Mouse (Mus musculus) midbrain, embryonic 10.5 days (tissue): ENCODE results near the gene Gm33543. TPM values are rescaled to one million over a fixed set of nuclear protein-coding genes. Genes with fewer than 3 reads are reported as not detected.
A peak's percentile ranks its signal among the peaks of the same experiment; 100 is the strongest.

Source experiments
- DNase-seq: peaks from one replicate; pipeline ENCODE4 v3.0.0-alpha.2; 2017; ENCODE audit warnings: low spot score
- H3K27ac ChIP-seq: fragments of 300-500 bp; sonication (generic); replicated peaks from 2 replicates; pipeline ENCODE4 v1.5.1; 2016; ENCODE audit warnings: mild to moderate bottlenecking
- H3K27me3 ChIP-seq: fragments of 300-500 bp; sonication (generic); 2 replicates; pipeline ENCODE4 v1.6.1; 2016; ENCODE audit warnings: low read depth, mild to moderate bottlenecking; ENCODE audit not compliant: poor library complexity, severe bottlenecking
- H3K36me3 ChIP-seq: fragments of 300-500 bp; sonication (generic); 2 replicates; pipeline ENCODE4 v1.6.1; 2016; ENCODE audit warnings: mild to moderate bottlenecking, moderate library complexity
- H3K4me1 ChIP-seq: fragments of 300-500 bp; sonication (generic); 2 replicates; pipeline ENCODE4 v1.6.1; 2016
- H3K4me3 ChIP-seq: fragments of 300-500 bp; sonication (generic); 2 replicates; pipeline ENCODE4 v1.5.1; 2016; ENCODE audit warnings: mild to moderate bottlenecking, moderate library complexity
- H3K9me3 ChIP-seq: fragments of 300-500 bp; sonication (generic); replicated peaks from 2 replicates; pipeline ENCODE4 v1.6.1; 2016; ENCODE audit warnings: mild to moderate bottlenecking
- WGBS: fragments of 180-500 bp; shearing (Covaris S2); methylation state at CpG from one replicate; pipeline ENCODE4 v1.1.7; 2016; 5-methylcytosine and 5-hydroxymethylcytosine counted together
- polyA plus RNA-seq: library from polyadenylated mRNA; unstranded; fragments of >200 nt; fragmentation: Nextera tagmentation; extraction: Ambion mirVana; gene quantifications from 2 replicates; pipeline ENCODE4 v1.2.1, GENCODE M21; 2016

The Gm33543 gene
- polyA plus RNA-seq = not detected in 2 replicates

DNA sequence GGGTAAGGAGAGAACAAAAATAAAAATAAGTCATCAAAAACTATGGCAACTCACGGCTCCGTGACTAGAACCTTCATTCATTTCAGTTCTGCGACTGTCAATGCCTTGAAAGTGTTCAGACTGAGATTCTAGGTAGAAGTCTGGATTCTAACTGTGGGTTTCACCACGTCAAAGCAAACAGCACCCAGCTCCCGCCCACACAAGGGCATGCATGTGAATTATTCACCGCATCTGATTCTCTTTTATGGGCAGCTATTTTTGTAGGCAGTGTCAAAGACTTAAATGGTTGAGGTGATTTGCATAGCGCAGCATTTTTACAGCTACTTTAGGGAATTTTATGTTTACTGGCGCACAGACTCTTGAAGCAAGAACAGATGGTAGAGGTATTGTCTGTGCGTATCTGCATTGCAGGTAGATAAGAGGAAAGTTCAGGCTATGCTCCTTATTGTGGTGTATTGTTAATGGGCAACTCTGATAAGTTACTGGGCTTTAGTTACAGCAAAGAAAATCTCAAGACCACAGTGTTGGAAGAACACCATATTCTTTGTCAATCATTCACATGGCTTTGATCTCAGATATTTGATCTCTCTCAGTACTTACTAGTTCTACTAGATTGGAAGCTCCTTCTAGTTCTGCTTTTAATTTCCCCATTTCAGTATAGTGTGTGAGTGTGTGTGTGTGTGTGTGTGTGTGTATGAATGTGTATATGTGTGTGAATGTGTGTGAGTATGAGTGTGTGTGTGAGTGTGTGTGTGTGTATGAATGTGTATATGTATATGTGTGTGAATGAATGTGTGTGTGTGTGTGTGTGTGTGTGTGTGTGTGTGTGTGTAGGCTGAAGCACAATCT lies at the start of gene Gm33543:
TSS of gene Gm33543 (minus strand) at position 142 of the 849 bp plus-strand sequence.
- 91% methylated on average over 9 of the region's 9 CpGs for WGBS
- peaks cover 5% of the 10 kb centered on the region; the same call in 1 of the 2 replicates for H3K4me1 ChIP-seq
- H3K9me3 ChIP-seq = no peaks in the 10 kb centered on the region
- H3K4me3 ChIP-seq = no peak within 1 kb of the TSS
- H3K27me3 ChIP-seq = no peaks in the 10 kb centered on the region
- no peaks in the 10 kb centered on the region for H3K36me3 ChIP-seq
- DNase-seq = no peak
- no peak within 1 kb of the TSS for H3K27ac ChIP-seq

DNA sequence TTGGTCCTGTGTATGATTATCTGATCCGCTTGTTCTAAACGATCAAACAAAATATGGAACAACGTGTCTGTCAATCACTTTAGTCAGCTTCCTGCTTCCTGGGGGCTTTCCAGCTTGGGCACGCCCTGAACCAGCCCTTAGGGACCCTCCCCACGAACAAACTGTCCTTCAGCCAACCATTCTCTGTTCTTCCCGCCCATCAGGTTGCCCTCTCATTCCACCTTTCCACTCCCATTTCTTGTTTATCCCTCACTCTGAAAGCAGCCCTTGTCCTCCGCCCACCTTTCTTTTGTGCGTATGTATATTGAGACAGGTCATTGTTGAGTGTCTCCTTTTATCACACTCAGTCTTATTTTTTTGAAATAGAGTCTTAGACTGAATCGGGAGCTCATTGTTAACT lies 49.4 kb upstream of the Gm33543 start:
- no peaks in the 10 kb centered on the region for H3K9me3 ChIP-seq
- 85% methylated on average over 9 of the region's 9 CpGs for WGBS
- peaks cover 6% of the 10 kb centered on the region; the same call in 1 of the 2 replicates for H3K4me1 ChIP-seq
- no peak for DNase-seq
- H3K4me3 ChIP-seq = no peak overlapping the region
- no peaks in the 10 kb centered on the region for H3K36me3 ChIP-seq
- no peak overlapping the region for H3K27ac ChIP-seq
- H3K27me3 ChIP-seq = peaks cover 4% of the 10 kb centered on the region; the same call in 1 of the 2 replicates

DNA sequence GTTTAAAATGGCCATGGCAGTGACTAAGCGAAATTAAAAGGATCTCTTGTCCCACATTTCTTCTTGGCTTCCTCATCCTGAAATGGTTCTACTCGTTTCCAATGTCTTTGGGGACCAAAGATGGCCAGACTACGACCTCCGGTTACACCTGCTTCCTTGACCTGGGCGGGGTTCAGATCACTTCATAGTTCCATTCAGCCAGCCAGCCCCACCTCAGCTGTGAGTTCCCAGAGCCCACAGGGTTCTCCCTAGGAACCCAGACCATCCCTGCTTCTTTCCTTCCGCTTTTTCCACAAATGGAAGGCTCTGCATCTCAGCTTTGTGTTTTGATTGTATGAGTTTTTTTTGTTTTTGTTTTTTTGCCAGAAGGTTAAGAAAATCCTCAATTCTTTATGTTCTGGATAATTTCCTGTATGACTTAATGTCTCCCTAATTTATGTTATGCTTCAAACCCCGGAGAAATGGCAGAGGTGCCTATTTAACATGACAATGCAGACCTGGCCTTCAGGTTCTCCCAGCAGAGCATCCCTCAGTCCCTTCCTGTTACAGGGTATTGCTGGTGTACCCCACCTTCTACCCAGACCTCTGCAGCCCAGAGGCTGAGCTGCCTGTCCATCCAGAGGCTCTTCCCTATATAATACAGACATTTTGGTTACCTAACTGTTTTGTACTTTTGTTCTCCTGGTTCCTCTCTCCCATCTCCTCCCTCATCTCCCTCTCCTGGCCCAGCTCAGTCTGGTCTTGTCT lies 48.7 kb upstream of the Gm33543 start:
- WGBS = 77% methylated on average over 7 of the region's 7 CpGs
- H3K9me3 ChIP-seq = no peaks in the 10 kb centered on the region
- H3K27me3 ChIP-seq = peaks cover 4% of the 10 kb centered on the region; the same call in 1 of the 2 replicates
- no peaks in the 10 kb centered on the region for H3K36me3 ChIP-seq
- no peak overlapping the region for H3K4me3 ChIP-seq
- H3K27ac ChIP-seq = no peak overlapping the region
- peaks cover 6% of the 10 kb centered on the region; the same call in 1 of the 2 replicates for H3K4me1 ChIP-seq
- DNase-seq = no peak

DNA sequence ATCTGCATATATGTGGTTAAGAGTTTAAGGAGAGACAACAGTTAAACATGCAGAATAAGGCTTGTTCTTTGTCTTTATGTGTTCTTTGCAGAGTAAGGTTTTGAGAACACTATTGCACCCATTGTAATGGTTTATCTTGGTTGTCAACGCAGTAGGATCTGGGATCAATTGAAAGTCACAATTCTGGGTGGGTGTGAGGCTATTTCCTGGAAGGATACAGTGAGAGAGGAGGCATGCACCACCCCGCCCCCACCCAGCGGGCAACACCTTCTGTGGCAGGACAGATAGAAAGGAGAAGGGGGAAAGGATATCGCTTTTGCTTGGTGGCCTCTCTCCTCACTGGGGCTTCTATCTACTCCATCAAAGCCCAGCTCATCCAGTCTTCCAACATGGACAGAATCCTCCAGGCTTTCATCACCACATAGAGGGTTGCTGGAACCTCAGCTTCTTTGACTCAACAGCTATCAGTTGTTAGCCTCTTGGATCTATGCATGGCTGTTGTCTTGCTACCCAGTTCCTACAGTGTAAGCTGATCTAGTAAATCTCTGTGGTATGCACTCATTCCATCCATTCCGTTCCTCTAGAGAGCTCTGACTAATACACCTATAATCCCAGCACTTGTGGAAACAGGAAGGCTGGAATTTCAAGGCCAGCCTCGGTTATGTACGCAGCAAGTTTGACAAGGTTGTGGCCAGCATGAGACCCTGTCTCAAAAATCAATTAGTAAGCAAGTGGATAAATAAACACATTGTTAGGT lies 41.2 kb upstream of the Gm33543 start:
- Histone ChIP-seq H3K4me3 (no peak overlapping the region), H3K4me1 (no peaks in the 10 kb centered on the region), H3K27me3 (no peaks in the 10 kb centered on the region), H3K27ac (no peak overlapping the region), H3K9me3 (no peaks in the 10 kb centered on the region), H3K36me3 (no peaks in the 10 kb centered on the region)
- no peak for DNase-seq
- WGBS = 73% methylated on average over 7 of the region's 7 CpGs

DNA sequence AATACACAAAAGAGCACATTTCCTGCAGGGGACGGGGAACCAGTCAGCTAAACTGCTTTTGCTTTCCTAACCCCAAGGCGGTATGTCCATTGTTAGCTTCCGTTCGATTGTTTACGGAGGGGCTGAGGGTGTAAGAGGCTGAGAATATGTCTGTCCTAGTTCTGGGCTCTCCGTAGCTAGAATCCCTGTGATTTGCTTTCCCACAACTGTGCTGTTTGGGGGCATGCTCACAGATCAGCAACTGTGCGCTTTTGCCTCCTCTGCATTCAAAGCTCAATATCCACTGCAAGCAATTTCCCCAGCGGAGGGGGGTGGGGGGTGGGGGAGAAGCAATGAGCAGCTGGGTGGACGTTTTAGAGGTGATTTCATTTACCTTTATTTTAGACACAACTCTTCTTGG lies 39.3 kb upstream of the Gm33543 start:
- Histone ChIP-seq H3K27me3 (no peaks in the 10 kb centered on the region), H3K36me3 (no peaks in the 10 kb centered on the region), H3K4me1 (no peaks in the 10 kb centered on the region), H3K4me3 (no peak overlapping the region), H3K9me3 (no peaks in the 10 kb centered on the region), H3K27ac (no peak overlapping the region)
- WGBS = 76% methylated on average over 9 of the region's 9 CpGs
- DNase-seq = no peak

DNA sequence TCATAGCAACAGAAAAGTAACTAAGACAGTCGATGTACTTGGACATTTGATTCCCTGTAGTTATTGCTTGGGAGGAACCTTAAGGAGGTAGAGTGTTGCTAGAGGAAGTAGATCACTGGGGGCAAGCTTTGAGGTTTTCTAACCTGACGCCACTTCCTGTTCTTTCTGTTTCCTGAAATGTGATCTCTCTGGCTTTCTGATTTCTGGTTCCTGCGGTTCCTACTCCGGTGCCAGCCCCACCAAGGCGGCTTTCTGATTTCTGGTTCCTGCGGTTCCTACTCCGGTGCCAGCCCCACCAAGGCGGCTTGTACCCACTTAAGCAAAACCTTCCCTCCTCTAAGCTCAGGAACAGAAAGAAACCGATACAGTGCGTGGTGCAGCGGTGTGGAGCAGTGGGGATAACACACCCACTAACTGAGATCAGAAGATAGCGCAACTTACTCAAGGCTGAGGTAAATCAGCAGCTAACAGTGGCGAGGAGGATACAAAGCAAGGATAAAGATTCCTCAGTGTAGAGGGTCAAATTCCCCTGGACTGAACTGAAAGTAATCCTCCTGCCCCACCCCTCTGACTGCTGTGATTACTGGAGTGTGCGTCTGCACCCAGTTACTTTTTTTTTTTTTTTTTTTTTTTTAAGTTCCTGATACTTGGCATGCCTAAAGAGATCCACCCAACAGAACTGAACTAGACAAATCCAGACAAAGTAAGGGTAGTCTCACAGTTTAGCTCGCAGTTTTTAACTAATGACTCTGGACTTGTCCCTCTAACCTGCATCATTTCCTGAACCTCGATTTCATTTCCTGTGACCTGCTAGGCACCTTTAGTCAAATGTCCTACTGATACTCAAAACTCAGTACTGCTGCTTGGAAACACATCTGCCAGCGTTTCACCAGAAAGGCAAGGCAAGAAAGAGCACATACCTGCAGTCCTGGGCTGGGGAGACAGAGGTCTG lies 37.5 kb upstream of the Gm33543 start:
- no peak overlapping the region for H3K27ac ChIP-seq
- DNase-seq = no peak
- H3K4me3 ChIP-seq = no peak overlapping the region
- no peaks in the 10 kb centered on the region for H3K27me3 ChIP-seq
- no peaks in the 10 kb centered on the region for H3K4me1 ChIP-seq
- 81% methylated on average over 17 of the region's 17 CpGs for WGBS
- no peaks in the 10 kb centered on the region for H3K36me3 ChIP-seq
- H3K9me3 ChIP-seq = no peaks in the 10 kb centered on the region

DNA sequence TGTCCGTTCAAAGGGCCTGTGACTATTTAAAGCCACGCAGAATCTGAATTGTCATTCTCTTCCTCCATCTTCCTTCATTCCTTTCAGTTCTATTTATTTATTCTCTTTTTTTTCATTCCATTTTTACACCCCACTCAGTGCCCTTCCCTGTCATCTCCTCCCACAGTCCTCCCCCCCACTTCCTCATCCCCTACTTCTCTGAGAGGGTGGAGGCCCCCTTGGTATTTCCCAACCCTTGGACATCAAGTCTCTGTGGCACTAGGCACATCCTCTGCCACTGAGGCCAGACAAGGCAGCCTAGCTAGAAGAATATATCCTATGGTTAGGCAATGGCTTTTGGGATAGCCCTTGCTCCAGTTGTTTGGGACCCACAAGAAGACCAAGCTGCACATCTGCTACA lies 28.1 kb upstream of the Gm33543 start:
- DNase-seq = no peak
- Histone ChIP-seq H3K27me3 (no peaks in the 10 kb centered on the region), H3K4me1 (no peaks in the 10 kb centered on the region), H3K27ac (no peak overlapping the region), H3K9me3 (no peaks in the 10 kb centered on the region), H3K4me3 (no peak overlapping the region), H3K36me3 (no peaks in the 10 kb centered on the region)
- WGBS = 96% methylated on average over 2 of the region's 2 CpGs

DNA sequence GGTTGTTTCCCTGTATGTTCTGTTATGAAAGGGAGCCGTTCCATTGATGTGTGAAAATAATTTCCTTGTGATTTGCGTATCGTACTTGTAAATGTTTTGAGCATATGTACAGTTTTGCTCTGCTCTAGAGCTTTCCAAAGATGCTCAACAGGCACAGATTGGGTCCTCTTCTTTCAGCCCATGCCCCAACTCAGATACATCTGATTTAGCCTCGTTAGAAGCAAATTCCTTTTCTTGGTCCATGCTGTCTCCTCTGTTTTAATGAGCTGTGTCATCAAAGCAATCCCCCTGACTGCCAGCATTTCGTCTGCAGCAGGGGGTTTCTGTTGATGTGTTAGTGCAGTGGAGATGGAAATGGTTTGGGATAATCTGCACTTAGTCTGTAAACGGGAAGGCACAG lies 25.6 kb upstream of the Gm33543 start:
- no peaks in the 10 kb centered on the region for H3K9me3 ChIP-seq
- H3K27me3 ChIP-seq = no peaks in the 10 kb centered on the region
- H3K27ac ChIP-seq = no peak overlapping the region
- DNase-seq = no peak
- WGBS = 65% methylated on average over 6 of the region's 6 CpGs
- no peak overlapping the region for H3K4me3 ChIP-seq
- peaks cover 11% of the 10 kb centered on the region for H3K4me1 ChIP-seq
- H3K36me3 ChIP-seq = no peaks in the 10 kb centered on the region

DNA sequence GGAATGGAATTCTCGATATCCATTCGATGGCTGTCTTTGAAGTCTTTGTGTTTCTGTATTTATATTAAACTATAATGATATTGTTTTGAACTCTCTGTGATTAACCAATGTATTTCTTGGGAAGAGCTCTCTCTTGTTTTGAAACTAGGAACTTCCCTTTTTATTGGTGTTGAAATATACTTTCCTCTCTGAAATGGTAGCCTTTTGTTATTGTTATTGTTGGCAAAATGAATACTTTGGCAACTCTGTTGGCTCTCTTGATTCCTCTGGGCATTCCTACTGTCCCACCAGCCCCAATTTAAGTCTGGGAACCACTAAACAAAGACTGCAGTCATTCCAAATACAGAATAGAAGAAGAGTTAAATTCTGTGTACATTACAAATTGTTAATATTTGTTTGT lies 24.9 kb upstream of the Gm33543 start:
- no peak for DNase-seq
- Histone ChIP-seq H3K27me3 (no peaks in the 10 kb centered on the region), H3K27ac (no peak overlapping the region), H3K9me3 (no peaks in the 10 kb centered on the region), H3K4me1 (peaks cover 11% of the 10 kb centered on the region), H3K36me3 (no peaks in the 10 kb centered on the region), H3K4me3 (no peak overlapping the region)
- WGBS = 88% methylated on average over 2 of the region's 2 CpGs

DNA sequence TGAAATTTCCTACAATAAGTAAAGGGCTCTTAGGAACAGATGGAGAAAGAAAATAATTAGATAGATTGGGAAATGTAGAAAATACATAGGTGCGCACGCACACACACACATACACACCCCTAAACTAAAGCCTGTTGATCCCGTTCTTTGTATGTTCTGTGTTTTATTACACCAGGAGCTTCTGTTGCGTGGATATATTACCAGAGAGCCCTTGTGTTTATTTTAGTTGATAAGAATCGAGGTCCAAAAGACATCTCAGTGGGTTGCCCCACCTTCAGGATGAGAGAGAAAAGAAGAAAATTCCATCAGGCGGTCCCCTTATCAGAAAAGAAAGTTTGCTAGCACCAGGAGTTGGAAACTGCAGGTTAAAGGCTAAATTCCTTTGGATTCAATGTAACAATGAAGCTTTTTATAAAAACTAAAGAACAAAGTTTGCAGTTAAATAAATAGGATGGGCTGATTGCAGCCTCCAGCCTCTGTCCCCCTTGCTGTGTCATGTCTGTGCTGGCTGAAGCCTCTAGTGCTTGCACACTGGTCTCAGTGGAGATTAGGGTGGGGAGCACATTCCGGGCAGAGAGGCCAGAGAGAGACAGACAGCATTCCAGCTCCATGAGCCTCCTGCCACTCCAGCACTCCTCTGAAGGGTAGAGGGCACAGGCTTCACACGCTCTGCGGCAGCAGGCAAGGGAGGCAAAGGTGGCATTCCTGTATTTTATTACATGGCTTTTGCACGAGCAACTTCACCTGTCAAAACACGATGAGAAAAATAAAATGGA lies 21.8 kb upstream of the Gm33543 start:
- 59% methylated on average over 11 of the region's 11 CpGs for WGBS
- DNase-seq = peak; percentile 31

DNA sequence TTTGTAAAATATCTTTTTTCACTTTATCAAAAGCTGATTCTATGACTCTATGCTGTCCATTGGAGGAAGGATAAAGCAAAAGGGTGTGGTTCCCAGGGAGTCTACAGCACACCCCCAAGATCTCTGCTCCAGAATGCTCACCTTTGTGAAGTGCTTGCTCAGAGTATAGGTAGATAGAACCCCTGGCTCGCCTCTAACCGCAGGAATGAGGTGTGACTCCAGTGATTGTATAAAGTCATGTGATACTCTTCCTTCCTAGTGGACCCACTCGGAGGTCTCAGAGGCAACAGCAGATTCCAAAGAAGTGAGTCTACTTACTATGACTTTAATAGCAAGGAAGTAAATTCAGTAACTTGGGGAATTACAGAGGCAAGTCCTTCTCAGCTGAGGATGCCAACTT lies 19.9 kb upstream of the Gm33543 start:
- no peak for DNase-seq
- peaks cover 11% of the 10 kb centered on the region for H3K4me1 ChIP-seq
- no peak overlapping the region for H3K27ac ChIP-seq
- no peak overlapping the region for H3K4me3 ChIP-seq
- 82% methylated on average over 3 of the region's 3 CpGs for WGBS
- no peaks in the 10 kb centered on the region for H3K27me3 ChIP-seq
- H3K36me3 ChIP-seq = no peaks in the 10 kb centered on the region
- H3K9me3 ChIP-seq = no peaks in the 10 kb centered on the region

More for the DNA sequence above, 21.8 kb upstream of the Gm33543 start:
- no peaks in the 10 kb centered on the region for H3K36me3 ChIP-seq
- no peaks in the 10 kb centered on the region for H3K9me3 ChIP-seq
- no peak overlapping the region for H3K27ac ChIP-seq
- no peak overlapping the region for H3K4me3 ChIP-seq
- no peaks in the 10 kb centered on the region for H3K27me3 ChIP-seq
- H3K4me1 ChIP-seq = peaks cover 11% of the 10 kb centered on the region
